Mouse (Mus musculus): ENCODE measurements around the gene Pdzrn4. TPM values are rescaled to one million over a fixed set of nuclear protein-coding genes. Genes with fewer than 3 reads are reported as not detected.

Gene Pdzrn4
- total RNA-seq, 2 experiments from 2014 or later, result 5.3 to 6.8 TPM

GRCm38 (mm10) chr15:92679541-92679940 lies 282.9 kb downstream of the Pdzrn4 start:
- peak in 1 of 2 experiments; percentile 17 for DNase-seq (ENCODE audit: extremely low spot score in 1 of 2, low spot score in 1 of 2)

DNA sequence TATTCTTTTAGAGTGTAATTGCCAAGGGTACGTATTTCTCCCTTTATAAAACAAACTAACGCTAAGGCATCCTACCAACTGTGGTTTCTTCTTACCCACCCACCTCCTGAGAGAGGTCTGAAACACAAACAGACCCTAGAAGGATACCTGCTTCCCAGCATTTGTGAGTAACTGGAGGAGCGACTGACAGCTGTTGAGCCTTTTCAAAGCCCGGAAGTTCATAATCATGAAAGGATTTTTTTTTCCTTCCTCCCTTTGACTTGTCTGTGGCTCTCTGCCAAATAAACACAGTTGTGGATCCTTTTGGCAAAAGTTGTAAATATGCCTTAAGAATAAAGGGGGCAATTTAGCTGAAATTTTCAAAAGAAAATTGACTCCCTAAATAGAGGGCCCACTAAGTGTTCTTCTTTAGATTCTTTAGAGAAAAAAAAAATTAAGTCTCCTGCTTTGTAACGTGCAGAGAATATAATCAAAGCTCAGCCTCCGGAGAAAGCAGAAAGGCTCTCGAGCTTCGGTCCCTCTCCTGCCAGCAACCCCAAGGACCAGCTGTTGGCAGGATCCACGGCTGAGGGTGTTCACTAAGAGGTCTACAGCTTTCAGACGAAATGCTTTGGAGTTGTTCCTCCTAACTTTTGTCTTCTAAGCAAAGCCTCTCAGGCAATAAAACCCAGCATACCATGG lies 299.7 kb downstream of the Pdzrn4 start:
- DNase-seq (ENCODE audit: extremely low spot score in 1 of 2, low spot score in 1 of 2), result no peak

DNA sequence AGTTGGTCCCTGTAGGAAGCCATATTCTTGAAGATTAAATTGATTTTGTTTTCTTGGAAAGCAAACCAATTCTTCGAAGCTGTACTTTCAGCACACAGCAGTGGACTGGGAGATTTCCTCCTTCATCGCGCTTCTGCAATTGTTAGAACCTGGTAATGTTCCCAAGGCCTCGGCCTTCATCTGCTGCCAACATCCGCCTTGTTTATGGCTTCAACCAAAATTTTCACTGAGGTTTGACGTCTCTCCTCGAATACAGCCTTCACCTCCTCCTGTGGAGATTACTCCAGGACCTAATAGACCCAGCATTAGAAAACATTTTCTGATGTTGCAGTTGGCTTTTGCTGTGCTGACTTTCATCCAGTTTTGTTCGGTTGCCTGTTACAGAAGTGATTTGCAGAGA lies 307.5 kb downstream of the Pdzrn4 start:
- DNase-seq (ENCODE audit: extremely low spot score in 1 of 2, low spot score in 1 of 2), result no peak

- no peak for DNase-seq (ENCODE audit: extremely low spot score in 1 of 2, low spot score in 1 of 2)
Observed at GRCm38 (mm10) chr15:92738676-92739075, 342.0 kb downstream of the Pdzrn4 start.

- no peak for DNase-seq (ENCODE audit: extremely low spot score in 1 of 2, low spot score in 1 of 2)
Observed at GRCm38 (mm10) chr15:92739887-92740286, 343.2 kb downstream of the Pdzrn4 start.

- DNase-seq (ENCODE audit: extremely low spot score in 1 of 2, low spot score in 1 of 2), result no peak
Observed at GRCm38 (mm10) chr15:92743624-92744023, 346.9 kb downstream of the Pdzrn4 start.

- DNase-seq (ENCODE audit: extremely low spot score in 1 of 2, low spot score in 1 of 2), result no peak
Observed at GRCm38 (mm10) chr15:92746081-92746480, 349.4 kb downstream of the Pdzrn4 start.

DNA sequence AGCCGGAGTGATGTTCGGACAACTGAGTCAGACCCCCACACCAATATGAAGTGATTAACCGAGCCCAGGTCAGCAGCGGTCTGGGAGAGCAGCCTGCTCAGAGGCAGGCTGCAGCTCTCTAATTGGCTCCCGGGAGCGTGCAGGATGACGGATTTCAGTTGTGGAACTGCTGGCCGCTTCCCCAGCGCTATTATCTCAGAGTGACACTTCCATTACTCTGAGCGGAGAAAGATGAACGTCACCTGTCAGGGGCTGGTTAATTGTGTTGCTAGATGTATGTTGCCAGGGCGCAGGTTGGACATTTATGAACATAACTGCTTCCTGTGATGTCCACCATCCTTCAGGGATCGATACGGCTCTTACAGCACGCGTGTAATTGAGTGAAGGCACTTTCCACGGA lies 355.5 kb downstream of the Pdzrn4 start:
- DNase-seq (ENCODE audit: extremely low spot score in 1 of 2, low spot score in 1 of 2), result no peak

DNA sequence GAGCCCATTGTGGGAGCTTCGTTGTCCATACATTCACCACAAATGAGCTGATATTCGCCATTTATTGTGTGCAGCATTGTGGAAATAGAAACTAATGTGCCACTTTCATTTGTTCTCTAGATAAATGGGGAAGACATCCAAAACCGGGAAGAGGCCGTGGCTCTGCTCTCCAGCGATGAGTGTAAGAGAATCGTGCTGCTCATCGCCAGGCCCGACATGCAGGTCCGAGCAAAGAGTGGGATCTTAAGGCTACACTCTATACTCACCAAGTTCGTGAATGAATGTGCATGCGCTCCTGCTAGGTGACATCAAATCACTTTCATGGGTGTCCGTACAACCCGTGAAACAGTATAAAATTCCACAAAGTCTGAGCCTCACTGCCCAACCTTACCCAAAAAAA lies 355.9 kb downstream of the Pdzrn4 start:
- no peak for DNase-seq (ENCODE audit: extremely low spot score in 1 of 2, low spot score in 1 of 2)

- no peak for DNase-seq (ENCODE audit: extremely low spot score in 1 of 2, low spot score in 1 of 2)
Observed at GRCm38 (mm10) chr15:92757085-92757903, 360.6 kb downstream of the Pdzrn4 start.

DNA sequence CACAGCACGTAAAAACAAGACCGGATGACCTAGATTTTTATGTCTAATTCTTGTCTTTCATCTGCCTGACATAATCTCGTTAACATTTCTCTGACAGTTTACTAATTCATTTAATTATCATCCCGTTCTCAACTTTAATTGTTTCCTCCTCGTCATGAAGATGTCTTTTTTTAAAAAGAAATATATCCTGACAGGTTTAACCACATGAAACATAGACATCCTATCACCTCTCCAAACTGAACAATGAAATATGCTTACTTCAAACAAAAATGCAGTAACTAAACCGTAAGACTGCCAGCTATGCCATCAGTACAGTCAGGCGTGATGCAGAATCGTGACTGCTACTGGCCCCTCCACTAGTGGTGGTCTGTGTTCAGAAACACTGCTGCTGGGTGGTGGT lies 362.3 kb downstream of the Pdzrn4 start:
- DNase-seq (ENCODE audit: extremely low spot score in 1 of 2, low spot score in 1 of 2), result no peak

- DNase-seq (ENCODE audit: extremely low spot score in 1 of 2, low spot score in 1 of 2), result no peak
Observed at GRCm38 (mm10) chr15:92763303-92763702, 366.6 kb downstream of the Pdzrn4 start.

DNA sequence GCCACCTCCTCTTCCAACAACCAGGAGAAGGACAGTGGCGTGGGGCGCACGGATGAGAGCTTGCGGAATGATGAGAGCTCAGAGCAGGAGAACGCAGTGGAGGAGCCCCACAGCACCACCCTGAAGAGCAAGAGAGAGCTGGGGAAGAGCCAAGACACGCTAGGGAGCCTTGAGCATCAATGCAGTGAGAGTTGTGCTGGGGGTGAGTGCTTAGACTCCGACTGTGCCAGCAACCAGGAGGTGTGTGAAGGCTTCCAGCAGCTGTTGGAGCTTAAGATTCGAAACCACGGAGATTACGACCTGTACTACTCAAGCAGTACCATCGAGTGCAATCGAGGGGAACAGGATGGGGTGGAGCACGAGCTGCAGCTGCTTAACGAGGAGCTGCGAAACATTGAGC lies 372.9 kb downstream of the Pdzrn4 start:
- DNase-seq (ENCODE audit: extremely low spot score in 1 of 2, low spot score in 1 of 2), result no peak

DNA sequence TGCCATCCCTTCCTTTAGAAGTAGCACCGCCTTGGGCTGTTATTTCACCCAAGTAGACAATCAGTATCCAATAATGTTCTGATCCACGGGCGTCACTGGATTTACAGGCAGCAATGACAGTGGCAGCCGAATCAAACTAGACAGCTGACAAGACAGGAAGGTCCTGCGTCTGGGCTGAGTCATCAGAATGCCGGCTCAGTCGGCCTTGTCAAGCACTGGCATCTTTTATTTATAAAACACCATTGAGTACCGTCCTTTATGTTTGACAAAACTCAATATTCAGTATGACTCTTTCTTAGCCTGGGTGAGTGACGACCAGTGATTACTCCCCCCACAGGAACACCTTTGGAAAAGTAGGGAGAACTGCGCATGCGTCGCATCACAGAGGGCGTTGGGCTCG lies 391.4 kb downstream of the Pdzrn4 start:
- DNase-seq (ENCODE audit: extremely low spot score in 1 of 2, low spot score in 1 of 2), result no peak

GRCm38 (mm10) chr15:92794275-92794674 lies 397.6 kb downstream of the Pdzrn4 start:
- no peak for DNase-seq (ENCODE audit: extremely low spot score in 1 of 2, low spot score in 1 of 2)

- no peak for DNase-seq (ENCODE audit: extremely low spot score in 1 of 2, low spot score in 1 of 2)
Observed at GRCm38 (mm10) chr15:92805934-92806333, 409.3 kb downstream of the Pdzrn4 start.

DNA sequence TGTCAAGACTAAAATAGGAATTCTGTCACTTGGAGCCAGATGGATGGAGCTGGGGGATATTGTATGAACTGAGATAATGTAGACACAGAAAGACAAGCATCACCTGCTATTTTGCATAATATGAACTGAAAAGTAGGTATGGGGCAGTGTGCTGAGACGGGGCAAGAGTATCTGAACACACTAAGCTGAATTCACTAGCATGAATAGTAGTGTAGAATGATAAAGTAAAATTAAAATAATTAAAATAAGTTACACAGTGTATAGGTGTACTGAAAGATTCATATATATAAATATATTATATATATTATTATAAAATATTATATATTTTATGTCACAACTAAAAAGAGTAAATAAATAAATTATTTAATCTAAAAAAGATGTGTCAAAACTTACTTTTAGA lies 409.7 kb downstream of the Pdzrn4 start:
- DNase-seq (ENCODE audit: extremely low spot score in 1 of 2, low spot score in 1 of 2), result no peak
